Mouse (Mus musculus) myocyte (in vitro differentiated cells): Measurements from ENCODE around the gene Foxo3.

Source experiments
- CEBPB ChIP-seq: IDR thresholded peaks from 2 replicates; pipeline ENCODE4 v1.6.1; 2011; ENCODE audit warnings: mild to moderate bottlenecking, moderate library complexity; ENCODE audit not compliant: poor library complexity, insufficient read depth, severe bottlenecking
- E2F4 ChIP-seq: IDR thresholded peaks from one replicate; pipeline ENCODE4 v1.6.1; 2011; ENCODE audit warnings: mild to moderate bottlenecking, control low read depth, moderate library complexity; ENCODE audit not compliant: insufficient read depth
- MAX ChIP-seq: IDR thresholded peaks from one replicate; pipeline ENCODE4 v1.6.1; 2011; ENCODE audit warnings: low read depth, mild to moderate bottlenecking, control low read depth
- MYOD1 ChIP-seq, 3 experiments: IDR thresholded peaks; one replicate each; pipeline ENCODE4 v1.6.1; 2011; ENCODE audit warnings: control low read depth in 2 of 3, low read depth in 2 of 3, mild to moderate bottlenecking in 2 of 3, moderate library complexity in 1 of 3; ENCODE audit not compliant: insufficient read length in 2 of 3, control insufficient read depth in 1 of 3
- MYOG ChIP-seq, 3 experiments: IDR thresholded peaks; one replicate each; pipeline ENCODE4 v1.6.1; 2011; ENCODE audit warnings: control low read depth in 2 of 3, low read depth in 2 of 3, mild to moderate bottlenecking in 2 of 3; ENCODE audit not compliant: insufficient read length in 2 of 3, control insufficient read depth in 1 of 3, insufficient read depth in 1 of 3
- POLR2A ChIP-seq: IDR thresholded peaks from one replicate; pipeline ENCODE4 v1.6.1; 2011; ENCODE audit warnings: low read depth, mild to moderate bottlenecking, control low read depth, moderate library complexity; ENCODE audit not compliant: insufficient read length
- POLR2AphosphoS2 ChIP-seq: IDR thresholded peaks from one replicate; pipeline ENCODE4 v1.6.1; 2011; ENCODE audit warnings: low read depth, control low read depth; ENCODE audit not compliant: insufficient read length
- REST ChIP-seq: IDR thresholded peaks from one replicate; pipeline ENCODE4 v1.6.1; 2011; ENCODE audit warnings: mild to moderate bottlenecking, control low read depth, moderate library complexity; ENCODE audit not compliant: insufficient read depth, insufficient read length
- SRF ChIP-seq: IDR thresholded peaks from one replicate; pipeline ENCODE4 v1.6.1; 2011; ENCODE audit warnings: low read depth; ENCODE audit not compliant: control insufficient read depth, insufficient read length
- TCF12 ChIP-seq: IDR thresholded peaks from one replicate; pipeline ENCODE4 v1.6.1; 2011; ENCODE audit warnings: mild to moderate bottlenecking, control low read depth; ENCODE audit not compliant: poor library complexity, insufficient read depth, severe bottlenecking
- USF1 ChIP-seq: IDR thresholded peaks from one replicate; pipeline ENCODE4 v1.6.1; 2011; ENCODE audit warnings: low read depth, mild to moderate bottlenecking, control low read depth, moderate library complexity

GRCm38 (mm10) chr10:42177771-42178674 is 98.5 kb downstream of the Foxo3 start:
- peak in 1 of 3 experiments; percentile 35 for TF ChIP-seq MYOG (IDR thresholded peaks at IDR 0.05; ENCODE audit: control insufficient read depth in 1 of 3, insufficient read depth in 1 of 3, insufficient read length in 2 of 3, low read depth in 2 of 3)
- TF ChIP-seq POLR2A = no peak
- no peak for TF ChIP-seq USF1
- TF ChIP-seq POLR2AphosphoS2 = no peak
- no peak for TF ChIP-seq TCF12
- peak in 1 of 3 experiments; percentile 48 for TF ChIP-seq MYOD1 (IDR thresholded peaks at IDR 0.05; ENCODE audit: control insufficient read depth in 1 of 3, insufficient read length in 2 of 3, low read depth in 2 of 3)
- no peak for TF ChIP-seq MAX
- no peak for TF ChIP-seq E2F4
- no peak for TF ChIP-seq SRF
- no peak for TF ChIP-seq CEBPB
- no peak for TF ChIP-seq REST
